Mouse (Mus musculus) ES-Bruce4 (cell line): ENCODE results near the gene Sepsecs.

Experiments used
- CTCF ChIP-seq: IDR thresholded peaks from one replicate; pipeline ENCODE4 v1.8.1; 2011; ENCODE audit warnings: low read depth, low read length
- EP300 ChIP-seq: IDR thresholded peaks from 2 replicates; pipeline ENCODE4 v1.6.1; 2011; ENCODE audit warnings: low read depth, low read length; ENCODE audit not compliant: insufficient read depth
- POLR2A ChIP-seq: IDR thresholded peaks from one replicate; pipeline ENCODE4 v1.8.1; 2011; ENCODE audit warnings: low read length; ENCODE audit not compliant: insufficient read depth

DNA sequence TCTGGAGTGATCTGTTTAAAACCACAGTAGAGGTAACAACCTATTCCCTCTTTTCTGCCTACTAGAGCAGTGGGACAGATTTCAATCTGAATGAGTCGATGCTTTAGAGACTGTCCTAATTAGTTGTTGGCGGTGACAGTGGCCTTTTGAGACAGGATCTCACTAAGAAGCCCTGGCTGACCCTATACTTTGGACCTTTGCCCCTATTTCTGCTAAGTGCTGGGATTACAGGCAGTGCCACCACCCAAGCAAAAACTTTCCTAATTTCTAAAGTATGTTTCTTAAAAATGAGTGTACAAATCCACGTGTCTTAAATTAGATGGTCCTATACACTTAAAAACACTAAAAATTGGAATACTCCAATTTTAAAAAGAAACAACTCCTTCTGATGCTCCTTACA lies 2.7 kb downstream of the Sepsecs start:
- TF ChIP-seq CTCF (no peak), POLR2A (no peak), EP300 (no peak)
